Mouse (Mus musculus) thymus, adult 2 months (tissue): ENCODE results near the gene Cbfa2t3.

Experiments
- CTCF ChIP-seq: fragments of 200-500 bp; IDR thresholded peaks from 2 replicates; pipeline ENCODE4 v1.5.1; 2012; ENCODE audit warnings: mild to moderate bottlenecking, control low read depth, low read length, moderate library complexity, borderline replicate concordance; ENCODE audit not compliant: control insufficient read depth, poor library complexity, insufficient read depth; ENCODE audit errors: extremely low read depth
- POLR2A ChIP-seq: fragments of 200-500 bp; IDR thresholded peaks from 2 replicates; pipeline ENCODE4 v1.6.1; 2012; ENCODE audit warnings: mild to moderate bottlenecking, low read length, control low read depth, moderate library complexity; ENCODE audit not compliant: control insufficient read depth, poor library complexity, insufficient read depth; ENCODE audit errors: extremely low read depth

- no peak for TF ChIP-seq POLR2A
- TF ChIP-seq CTCF = no peak
Observed at GRCm38 (mm10) chr8:122704612-122705011, 5.7 kb upstream of the Cbfa2t3 start.
